Mouse (Mus musculus) neural tube, embryonic 14.5 days (tissue): ENCODE measurements at regions not wholly inside any gene's neighbourhood (a gene's known extent, or its start where the extent isn't known, plus 50 kb on each side); places are given as distances from the start of the nearest gene placed in this dataset.

ENCODE experiments used
- ATAC-seq: fragments of 200-750 bp; cut with Nextera tagmentation; 2 replicates; pipeline ENCODE4 v1.8.0; 2017; ENCODE audit warnings: low read depth, mild to moderate bottlenecking, moderate TSS enrichment, moderate library complexity
- H3K27ac ChIP-seq: fragments of 300-500 bp; sonication (generic); 2 replicates; pipeline ENCODE4 v1.5.1; 2014; ENCODE audit warnings: low read depth, mild to moderate bottlenecking, control low read depth, low read length, moderate library complexity, mixed read lengths
- H3K27me3 ChIP-seq: fragments of 300-500 bp; sonication (generic); 2 replicates; pipeline ENCODE4 v1.6.1; 2014; ENCODE audit warnings: low read length; ENCODE audit not compliant: control insufficient read depth, insufficient read depth
- H3K36me3 ChIP-seq: fragments of 300-500 bp; sonication (generic); 2 replicates; pipeline ENCODE4 v1.6.1; 2014; ENCODE audit warnings: low read length, mixed read lengths; ENCODE audit not compliant: control insufficient read depth, insufficient read depth
- H3K4me1 ChIP-seq: fragments of 300-500 bp; sonication (generic); 2 replicates; pipeline ENCODE4 v1.6.1; 2014; ENCODE audit warnings: low read length; ENCODE audit not compliant: control insufficient read depth, insufficient read depth
- H3K4me2 ChIP-seq: fragments of 300-500 bp; sonication (generic); 2 replicates; pipeline ENCODE4 v1.6.1; 2014; ENCODE audit warnings: mild to moderate bottlenecking, low read depth, low read length, control low read depth
- H3K4me3 ChIP-seq: fragments of 300-500 bp; sonication (generic); 2 replicates; pipeline ENCODE4 v1.5.1; 2014; ENCODE audit warnings: low read depth, low read length, control low read depth, mixed read lengths
- H3K9ac ChIP-seq: fragments of 300-500 bp; sonication (generic); replicated peaks from 2 replicates; pipeline ENCODE4 v1.6.1; 2014; ENCODE audit warnings: low read depth, mild to moderate bottlenecking, control low read depth, low read length, mixed read lengths
- H3K9me3 ChIP-seq: fragments of 300-500 bp; sonication (generic); 2 replicates; pipeline ENCODE4 v1.6.1; 2016; ENCODE audit warnings: low read length; ENCODE audit not compliant: control insufficient read depth
- WGBS: fragments of 180-500 bp; shearing (Covaris S2); extraction: QIAGEN DNeasy Blood & Tissue Kit; methylation state at CpG from one replicate; pipeline ENCODE4 v1.1.7; 2014; 5-methylcytosine and 5-hydroxymethylcytosine counted together

DNA sequence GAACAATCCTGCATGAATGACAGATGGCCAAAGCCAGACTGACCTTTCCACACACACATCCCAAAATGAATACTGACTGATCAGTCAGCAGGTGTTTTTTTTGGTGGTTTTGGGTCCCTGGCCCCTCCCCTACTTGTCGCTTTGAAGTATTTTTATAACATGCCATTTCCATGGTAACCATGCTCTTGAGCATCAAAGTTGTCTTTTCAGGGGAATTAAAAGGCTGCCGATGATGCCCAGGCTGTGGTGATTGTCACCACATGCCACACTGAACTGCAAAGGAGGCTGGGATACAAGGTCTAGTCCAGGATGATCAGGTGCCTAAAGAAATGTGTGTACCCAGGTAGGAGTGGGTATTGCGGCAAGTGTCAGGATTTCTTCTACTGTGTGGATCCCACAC is 92.3 kb upstream of the Frmd4a start:
- Histone ChIP-seq H3K27me3 (no peaks in the 10 kb centered on the region), H3K4me1 (no peaks in the 10 kb centered on the region), H3K9me3 (no peaks in the 10 kb centered on the region), H3K27ac (no peak overlapping the region), H3K4me2 (no peak overlapping the region), H3K4me3 (no peak overlapping the region), H3K36me3 (no peaks in the 10 kb centered on the region), H3K9ac (no peak overlapping the region)
- ATAC-seq: no peak
- WGBS: 55% methylated on average over 3 of the region's 3 CpGs

DNA sequence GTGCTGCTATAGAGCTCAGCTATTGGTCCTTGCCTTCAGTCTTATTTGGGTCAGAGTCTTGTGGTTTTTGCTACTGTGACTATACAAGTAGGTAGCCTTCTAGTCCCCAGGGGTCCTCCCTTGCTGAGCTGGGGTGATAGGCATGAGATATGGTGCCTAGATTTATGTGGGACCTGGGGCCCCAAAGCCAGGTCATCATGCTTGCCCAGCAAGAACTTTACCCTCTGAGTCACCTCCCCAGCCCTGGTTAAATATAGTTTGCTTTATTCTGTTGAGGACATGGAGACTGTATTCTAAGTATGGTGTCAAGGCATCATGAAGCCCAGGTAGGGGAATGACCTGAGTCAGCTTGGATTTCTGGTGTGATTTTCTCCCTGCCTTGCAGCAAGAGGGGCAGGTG is 91.4 kb upstream of the Frmd4a start:
- Histone ChIP-seq H3K36me3 (no peaks in the 10 kb centered on the region), H3K4me1 (no peaks in the 10 kb centered on the region), H3K27ac (no peak overlapping the region), H3K27me3 (no peaks in the 10 kb centered on the region), H3K9ac (no peak overlapping the region), H3K9me3 (no peaks in the 10 kb centered on the region), H3K4me3 (no peak overlapping the region), H3K4me2 (no peak overlapping the region)
- ATAC-seq: no peak

DNA sequence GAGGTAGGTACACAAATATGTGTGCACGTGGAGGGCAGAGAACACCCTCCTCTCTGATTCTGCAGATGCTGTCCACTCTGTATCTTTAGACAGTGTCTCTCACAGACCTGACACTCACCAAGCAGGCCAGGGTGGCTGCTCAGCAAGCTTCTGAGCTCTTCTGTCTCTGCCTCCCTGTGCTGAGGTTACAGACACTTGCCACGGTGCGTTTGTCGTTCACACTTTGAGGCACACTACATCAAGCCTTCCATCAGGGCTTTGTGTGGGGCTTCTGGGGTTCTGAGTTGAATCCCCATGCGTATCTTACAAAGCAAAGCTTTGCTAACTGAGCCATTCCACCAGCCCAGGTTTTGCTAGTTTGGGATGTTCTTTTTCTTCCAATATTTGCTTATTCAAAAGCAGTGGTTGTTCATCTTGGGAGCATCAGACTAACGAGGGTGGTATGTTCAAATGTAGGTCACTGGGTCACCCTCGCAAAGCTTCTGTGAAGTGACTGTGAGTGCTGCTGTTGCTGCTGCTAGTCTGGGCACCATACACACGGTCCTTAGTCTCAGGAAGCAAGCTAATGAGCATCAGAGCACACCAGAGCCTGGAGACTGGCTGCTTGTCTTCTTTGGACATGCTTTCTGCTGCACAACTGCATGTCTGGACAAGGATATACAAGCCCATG is 90.2 kb upstream of the Frmd4a start:
- Histone ChIP-seq H3K4me2 (no peak overlapping the region), H3K9ac (no peak overlapping the region), H3K27ac (no peak overlapping the region), H3K4me1 (no peaks in the 10 kb centered on the region), H3K27me3 (no peaks in the 10 kb centered on the region), H3K36me3 (no peaks in the 10 kb centered on the region), H3K9me3 (no peaks in the 10 kb centered on the region), H3K4me3 (no peak overlapping the region)
- ATAC-seq: no peak
- WGBS: 70% methylated on average over 8 of the region's 8 CpGs

DNA sequence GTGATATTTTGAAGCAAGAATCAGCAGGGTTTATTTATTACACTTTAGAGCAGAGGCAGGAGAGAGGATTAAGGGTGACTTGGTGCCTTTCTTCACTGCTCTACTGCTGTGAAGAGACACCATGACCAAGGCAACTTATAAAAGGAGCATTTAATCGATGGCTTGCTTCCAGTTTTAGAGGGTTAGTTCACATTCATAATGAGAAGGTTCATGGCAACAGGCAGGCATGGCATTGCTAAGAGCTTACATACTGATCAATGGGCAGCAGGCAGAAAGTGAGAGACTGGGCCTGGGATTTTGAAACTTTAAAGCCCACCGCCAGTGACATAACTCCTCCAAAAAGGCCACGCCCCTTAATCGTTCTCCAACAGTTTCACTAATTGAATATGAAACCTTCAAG is 89.7 kb upstream of the Frmd4a start:
- H3K4me1 ChIP-seq: no peaks in the 10 kb centered on the region
- no peaks in the 10 kb centered on the region for H3K9me3 ChIP-seq
- no peak overlapping the region for H3K9ac ChIP-seq
- 67% methylated on average over 4 of the region's 4 CpGs for WGBS
- no peak overlapping the region for H3K4me3 ChIP-seq
- no peak overlapping the region for H3K4me2 ChIP-seq
- no peak overlapping the region for H3K27ac ChIP-seq
- H3K36me3 ChIP-seq: no peaks in the 10 kb centered on the region
- no peaks in the 10 kb centered on the region for H3K27me3 ChIP-seq
- no peak for ATAC-seq

DNA sequence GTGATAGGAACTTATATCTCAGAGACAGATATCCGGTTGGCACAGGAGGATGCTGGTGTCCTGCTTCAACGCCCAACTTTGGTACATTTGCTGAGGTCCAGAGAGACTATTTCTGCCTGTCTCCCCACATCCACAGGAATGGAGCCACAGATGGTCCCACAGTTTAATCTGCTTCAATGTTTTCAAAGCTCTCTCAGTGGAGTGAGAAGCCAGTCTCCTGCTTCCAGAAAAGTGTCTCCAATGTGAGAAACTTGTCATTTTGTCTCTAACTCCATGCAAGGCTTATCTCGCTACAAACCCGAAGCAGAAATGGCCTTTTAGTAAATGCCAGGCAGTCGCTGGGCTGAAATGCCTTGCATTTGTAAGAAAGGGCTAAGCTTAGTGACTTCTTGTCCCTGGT is 86.9 kb upstream of the Frmd4a start:
- Histone ChIP-seq H3K27ac (no peak overlapping the region), H3K9ac (no peak overlapping the region), H3K9me3 (no peaks in the 10 kb centered on the region), H3K4me2 (no peak overlapping the region), H3K36me3 (no peaks in the 10 kb centered on the region), H3K27me3 (no peaks in the 10 kb centered on the region), H3K4me3 (no peak overlapping the region), H3K4me1 (no peaks in the 10 kb centered on the region)
- 87% methylated on average over 5 of the region's 5 CpGs for WGBS
- no peak for ATAC-seq

DNA sequence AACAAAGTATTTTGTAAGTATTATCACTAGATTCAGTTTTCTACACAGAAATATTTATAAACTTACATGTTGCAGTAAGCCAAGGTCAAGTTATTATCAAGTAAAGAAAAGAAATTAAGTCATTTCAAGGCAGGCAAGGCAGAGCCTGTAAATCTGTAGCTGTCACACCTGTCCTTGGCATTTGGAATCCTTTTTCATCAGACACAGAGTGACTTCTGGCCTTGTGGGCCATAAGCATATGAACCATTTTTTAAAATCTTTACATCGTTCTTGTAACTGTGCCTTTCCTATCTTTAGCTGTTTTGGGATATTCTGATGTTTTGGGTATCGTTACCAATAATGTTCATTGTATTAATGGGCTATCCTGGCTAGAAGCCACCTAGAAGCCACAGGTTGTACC is 76.7 kb upstream of the Frmd4a start:
- no peaks in the 10 kb centered on the region for H3K9me3 ChIP-seq
- no peak overlapping the region for H3K4me3 ChIP-seq
- no peaks in the 10 kb centered on the region for H3K36me3 ChIP-seq
- ATAC-seq: no peak
- no peak overlapping the region for H3K27ac ChIP-seq
- no peaks in the 10 kb centered on the region for H3K27me3 ChIP-seq
- H3K4me2 ChIP-seq: no peak overlapping the region
- WGBS: 89% methylated on average over 2 of the region's 2 CpGs
- no peaks in the 10 kb centered on the region for H3K4me1 ChIP-seq
- no peak overlapping the region for H3K9ac ChIP-seq

DNA sequence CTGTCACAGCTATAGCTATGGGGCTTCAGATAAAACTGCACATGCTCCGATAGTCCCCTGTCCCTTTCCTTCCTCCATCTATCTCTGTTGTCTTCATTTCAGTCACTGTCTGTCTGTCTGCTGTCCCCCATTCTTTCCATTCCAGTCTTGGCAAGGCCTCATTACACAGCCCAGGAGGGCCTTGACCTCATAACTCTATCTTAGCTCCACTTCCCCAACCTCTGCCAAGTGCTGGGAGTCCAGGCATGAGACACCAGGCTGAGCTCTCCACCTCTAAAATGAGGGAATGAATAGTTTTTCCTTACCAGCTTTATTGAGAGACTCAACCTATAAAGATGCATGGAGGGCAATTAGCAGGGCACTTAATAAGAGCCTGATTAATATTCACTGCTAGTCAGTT is 76.0 kb upstream of the Frmd4a start:
- no peaks in the 10 kb centered on the region for H3K4me1 ChIP-seq
- no peak overlapping the region for H3K4me2 ChIP-seq
- no peaks in the 10 kb centered on the region for H3K9me3 ChIP-seq
- no peaks in the 10 kb centered on the region for H3K36me3 ChIP-seq
- no peak overlapping the region for H3K27ac ChIP-seq
- no peak for ATAC-seq
- no peak overlapping the region for H3K9ac ChIP-seq
- 94% methylated on average over 1 of the region's 1 CpGs for WGBS
- H3K27me3 ChIP-seq: no peaks in the 10 kb centered on the region
- H3K4me3 ChIP-seq: no peak overlapping the region

DNA sequence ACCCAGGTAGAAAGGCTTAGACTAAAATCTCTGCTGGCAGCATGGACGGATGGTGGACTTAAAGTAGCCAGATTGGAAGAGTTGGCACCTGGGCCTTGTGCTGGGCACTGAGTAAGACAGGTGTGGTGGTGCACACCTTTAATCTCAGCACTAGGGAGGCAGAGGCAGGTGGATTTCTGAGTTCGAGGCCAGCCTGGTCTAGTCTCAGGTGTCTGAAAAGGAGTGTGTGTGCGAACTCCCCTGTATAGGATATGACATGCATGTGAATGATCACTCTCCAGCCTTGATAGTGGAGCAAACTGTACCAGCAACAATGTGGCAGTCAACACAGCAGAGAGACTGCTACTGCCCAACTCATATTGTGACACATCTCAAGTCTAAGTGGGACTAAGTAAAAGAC is 70.1 kb upstream of the Frmd4a start:
- Histone ChIP-seq H3K27me3 (no peaks in the 10 kb centered on the region), H3K9me3 (no peaks in the 10 kb centered on the region), H3K4me2 (no peak overlapping the region), H3K4me3 (no peak overlapping the region), H3K9ac (no peak overlapping the region), H3K4me1 (no peaks in the 10 kb centered on the region), H3K36me3 (no peaks in the 10 kb centered on the region), H3K27ac (no peak overlapping the region)
- WGBS: 87% methylated on average over 3 of the region's 3 CpGs
- no peak for ATAC-seq

DNA sequence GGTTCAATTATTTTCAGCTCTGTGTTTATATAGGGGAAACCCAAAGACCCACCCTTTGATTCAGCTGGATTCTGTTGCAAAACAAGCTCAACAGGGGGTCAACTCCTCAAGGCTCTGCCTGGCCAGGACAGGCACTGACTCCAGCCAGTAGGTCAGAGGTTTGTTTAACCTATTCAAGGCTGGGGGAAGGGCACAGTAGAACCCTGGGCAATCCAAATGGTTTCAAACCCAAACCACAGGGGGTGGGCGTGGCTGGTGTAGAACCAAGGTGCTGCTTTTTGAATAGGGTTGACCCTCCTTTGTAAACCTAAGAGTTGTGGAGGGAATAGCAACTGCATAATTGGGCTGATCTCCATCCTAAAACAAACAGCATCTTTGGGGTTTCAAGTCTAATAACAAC is 69.2 kb upstream of the Frmd4a start:
- Histone ChIP-seq H3K27ac (no peak overlapping the region), H3K9ac (no peak overlapping the region), H3K4me1 (no peaks in the 10 kb centered on the region), H3K27me3 (no peaks in the 10 kb centered on the region), H3K36me3 (no peaks in the 10 kb centered on the region), H3K9me3 (no peaks in the 10 kb centered on the region), H3K4me2 (no peak overlapping the region), H3K4me3 (no peak overlapping the region)
- no peak for ATAC-seq
- 38% methylated on average over 1 of the region's 1 CpGs for WGBS

DNA sequence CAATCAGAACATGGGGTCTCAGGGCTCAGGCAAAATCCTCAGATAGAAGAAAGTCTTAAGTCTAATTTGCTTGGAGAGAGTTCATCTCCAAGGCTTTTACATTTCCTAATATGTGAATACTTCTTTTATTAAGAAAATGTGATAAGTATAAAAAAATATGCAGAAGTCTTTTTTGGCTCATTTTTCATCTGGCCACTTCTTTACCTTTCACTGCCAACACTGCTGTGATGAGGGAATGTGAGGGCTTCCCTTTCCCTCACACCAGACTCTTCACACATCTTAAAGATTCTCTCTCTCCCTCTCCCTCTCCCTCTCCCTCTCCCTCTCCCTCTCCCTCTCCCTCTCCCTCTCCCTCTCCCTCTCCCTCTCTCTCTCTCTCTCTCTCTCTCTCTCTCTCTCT is 60.0 kb upstream of the Frmd4a start:
- H3K9me3 ChIP-seq: no peaks in the 10 kb centered on the region
- no peak for ATAC-seq
- no peak overlapping the region for H3K4me2 ChIP-seq
- no peaks in the 10 kb centered on the region for H3K36me3 ChIP-seq
- H3K4me3 ChIP-seq: no peak overlapping the region
- H3K9ac ChIP-seq: no peak overlapping the region
- H3K27ac ChIP-seq: no peak overlapping the region
- H3K4me1 ChIP-seq: no peaks in the 10 kb centered on the region
- no peaks in the 10 kb centered on the region for H3K27me3 ChIP-seq
